Mouse (Mus musculus) hindbrain, embryonic 11.5 days (tissue): Measurements from ENCODE around the gene Sh3gl2. TPM values are rescaled to one million over a fixed set of nuclear protein-coding genes. Genes with fewer than 3 reads are reported as not detected.

Experiments
- ATAC-seq: fragments of 200-750 bp; cut with Nextera tagmentation; 2 replicates; pipeline ENCODE4 v1.8.0; 2017; ENCODE audit warnings: mild to moderate bottlenecking, moderate TSS enrichment, moderate library complexity; ENCODE audit not compliant: low FRiP score
- DNase-seq: peaks from one replicate; pipeline ENCODE4 v3.0.0-alpha.2; 2015; ENCODE audit warnings: low spot score
- H3K27ac ChIP-seq: fragments of 300-500 bp; sonication (generic); 2 replicates; pipeline ENCODE4 v1.5.1; 2014; ENCODE audit warnings: mild to moderate bottlenecking, low read depth, low read length
- H3K27me3 ChIP-seq: fragments of 300-500 bp; sonication (generic); 2 replicates; pipeline ENCODE4 v1.6.1; 2014; ENCODE audit warnings: mild to moderate bottlenecking, low read length, moderate library complexity, mixed read lengths; ENCODE audit not compliant: control insufficient read depth, insufficient read depth
- H3K36me3 ChIP-seq: fragments of 300-500 bp; sonication (generic); 2 replicates; pipeline ENCODE4 v1.6.1; 2014; ENCODE audit warnings: mild to moderate bottlenecking, low read length, moderate library complexity, mixed read lengths; ENCODE audit not compliant: control insufficient read depth, insufficient read depth
- H3K4me1 ChIP-seq: fragments of 300-500 bp; sonication (generic); replicated peaks from 2 replicates; pipeline ENCODE4 v1.6.1; 2014; ENCODE audit warnings: low read length, mixed read lengths; ENCODE audit not compliant: control insufficient read depth, insufficient read depth
- H3K4me2 ChIP-seq: fragments of 300-500 bp; sonication (generic); replicated peaks from 2 replicates; pipeline ENCODE4 v1.6.1; 2014; ENCODE audit warnings: mild to moderate bottlenecking, low read depth, low read length
- H3K4me3 ChIP-seq: fragments of 300-500 bp; sonication (generic); 2 replicates; pipeline ENCODE4 v1.5.1; 2014; ENCODE audit warnings: low read depth, low read length
- H3K9ac ChIP-seq: fragments of 300-500 bp; sonication (generic); 2 replicates; pipeline ENCODE4 v1.6.1; 2014; ENCODE audit warnings: low read depth, low read length
- H3K9me3 ChIP-seq: fragments of 300-500 bp; sonication (generic); 2 replicates; pipeline ENCODE4 v1.6.1; 2016; ENCODE audit warnings: low read length; ENCODE audit not compliant: control insufficient read depth
- WGBS: fragments of 180-500 bp; shearing (Covaris S2); extraction: QIAGEN DNeasy Blood & Tissue Kit; methylation state at CpG from one replicate; pipeline ENCODE4 v1.1.7; 2014; 5-methylcytosine and 5-hydroxymethylcytosine counted together
- polyA plus RNA-seq: library from polyadenylated mRNA; unstranded; fragments of >200 nt; fragmentation: Nextera tagmentation; extraction: Ambion mirVana; gene quantifications from 2 replicates; pipeline ENCODE4 v1.2.1, GENCODE M21; 2014

Gene Sh3gl2
- polyA plus RNA-seq, 1 experiment from 2014 or later = 12.9 TPM

GRCm38 (mm10) chr4:85267456-85267855 is 62.5 kb downstream of the Sh3gl2 start:
- DNase-seq = no peak
- 62% methylated on average over 2 of the region's 2 CpGs for WGBS
- no peak overlapping the region for H3K27ac ChIP-seq
- no peak overlapping the region for H3K9ac ChIP-seq
- H3K4me1 ChIP-seq = no peaks in the 10 kb centered on the region
- no peaks in the 10 kb centered on the region for H3K27me3 ChIP-seq
- no peak overlapping the region for H3K4me2 ChIP-seq
- H3K4me3 ChIP-seq = no peak overlapping the region
- no peak for ATAC-seq
- no peaks in the 10 kb centered on the region for H3K9me3 ChIP-seq
- H3K36me3 ChIP-seq = no peaks in the 10 kb centered on the region

- Histone ChIP-seq H3K4me3 (no peak overlapping the region), H3K9me3 (no peaks in the 10 kb centered on the region), H3K27ac (no peak overlapping the region), H3K4me1 (no peaks in the 10 kb centered on the region), H3K9ac (no peak overlapping the region), H3K27me3 (no peaks in the 10 kb centered on the region), H3K4me2 (no peak overlapping the region), H3K36me3 (no peaks in the 10 kb centered on the region)
- no peak for DNase-seq
- ATAC-seq = peak; percentile 78
- WGBS = 88% methylated on average over 4 of the region's 4 CpGs
These were observed 68.0 kb downstream of the Sh3gl2 start for GRCm38 (mm10) chr4:85272877-85273276.

- no peak for ATAC-seq
- no peaks in the 10 kb centered on the region for H3K27me3 ChIP-seq
- no peak overlapping the region for H3K4me3 ChIP-seq
- no peaks in the 10 kb centered on the region for H3K4me1 ChIP-seq
- 80% methylated on average over 3 of the region's 3 CpGs for WGBS
- no peak for DNase-seq
- H3K36me3 ChIP-seq = no peaks in the 10 kb centered on the region
- no peak overlapping the region for H3K9ac ChIP-seq
- H3K4me2 ChIP-seq = no peak overlapping the region
- no peaks in the 10 kb centered on the region for H3K9me3 ChIP-seq
- H3K27ac ChIP-seq = no peak overlapping the region
These were observed 68.5 kb downstream of the Sh3gl2 start for GRCm38 (mm10) chr4:85273452-85273851.

GRCm38 (mm10) chr4:85283151-85283550 is 78.2 kb downstream of the Sh3gl2 start:
- Histone ChIP-seq H3K4me2 (no peak overlapping the region), H3K4me3 (no peak overlapping the region), H3K36me3 (no peaks in the 10 kb centered on the region), H3K9me3 (no peaks in the 10 kb centered on the region), H3K9ac (no peak overlapping the region), H3K27me3 (no peaks in the 10 kb centered on the region), H3K27ac (no peak overlapping the region), H3K4me1 (no peaks in the 10 kb centered on the region)
- no peak for DNase-seq
- 94% methylated on average over 9 of the region's 9 CpGs for WGBS
- ATAC-seq = no peak

- H3K9me3 ChIP-seq = no peaks in the 10 kb centered on the region
- no peaks in the 10 kb centered on the region for H3K4me1 ChIP-seq
- no peak for ATAC-seq
- 75% methylated on average over 1 of the region's 1 CpGs for WGBS
- no peaks in the 10 kb centered on the region for H3K36me3 ChIP-seq
- no peak overlapping the region for H3K9ac ChIP-seq
- no peaks in the 10 kb centered on the region for H3K27me3 ChIP-seq
- H3K4me2 ChIP-seq = no peak overlapping the region
- no peak overlapping the region for H3K4me3 ChIP-seq
- no peak overlapping the region for H3K27ac ChIP-seq
- no peak for DNase-seq
These were observed 85.1 kb downstream of the Sh3gl2 start for GRCm38 (mm10) chr4:85289990-85290389.

- no peaks in the 10 kb centered on the region for H3K9me3 ChIP-seq
- no peak for DNase-seq
- WGBS = 89% methylated on average over 4 of the region's 4 CpGs
- no peak overlapping the region for H3K27ac ChIP-seq
- H3K4me3 ChIP-seq = no peak overlapping the region
- no peaks in the 10 kb centered on the region for H3K36me3 ChIP-seq
- H3K27me3 ChIP-seq = no peaks in the 10 kb centered on the region
- H3K9ac ChIP-seq = no peak overlapping the region
- H3K4me1 ChIP-seq = no peaks in the 10 kb centered on the region
- ATAC-seq = no peak
- no peak overlapping the region for H3K4me2 ChIP-seq
These were observed 86.4 kb downstream of the Sh3gl2 start for GRCm38 (mm10) chr4:85291296-85291695.

- Histone ChIP-seq H3K9me3 (no peaks in the 10 kb centered on the region), H3K9ac (no peak overlapping the region), H3K27ac (no peak overlapping the region), H3K27me3 (no peaks in the 10 kb centered on the region), H3K4me2 (no peak overlapping the region), H3K4me1 (no peaks in the 10 kb centered on the region), H3K4me3 (no peak overlapping the region), H3K36me3 (no peaks in the 10 kb centered on the region)
- 75% methylated on average over 3 of the region's 3 CpGs for WGBS
- ATAC-seq (no peak), DNase-seq (no peak)
These were observed 88.4 kb downstream of the Sh3gl2 start for GRCm38 (mm10) chr4:85293368-85293767.

GRCm38 (mm10) chr4:85300610-85301405 is 95.9 kb downstream of the Sh3gl2 start:
- no peaks in the 10 kb centered on the region for H3K9me3 ChIP-seq
- DNase-seq = no peak
- H3K4me1 ChIP-seq = no peaks in the 10 kb centered on the region
- H3K9ac ChIP-seq = no peak overlapping the region
- H3K4me3 ChIP-seq = no peak overlapping the region
- no peak overlapping the region for H3K27ac ChIP-seq
- WGBS = 80% methylated on average over 6 of the region's 6 CpGs
- no peaks in the 10 kb centered on the region for H3K36me3 ChIP-seq
- H3K27me3 ChIP-seq = no peaks in the 10 kb centered on the region
- ATAC-seq = no peak
- H3K4me2 ChIP-seq = no peak overlapping the region

- H3K4me3 ChIP-seq = no peak overlapping the region
- no peaks in the 10 kb centered on the region for H3K4me1 ChIP-seq
- no peak for ATAC-seq
- H3K4me2 ChIP-seq = no peak overlapping the region
- DNase-seq = no peak
- no peak overlapping the region for H3K9ac ChIP-seq
- no peaks in the 10 kb centered on the region for H3K36me3 ChIP-seq
- H3K27ac ChIP-seq = no peak overlapping the region
- H3K9me3 ChIP-seq = no peaks in the 10 kb centered on the region
- WGBS = 85% methylated on average over 7 of the region's 7 CpGs
- H3K27me3 ChIP-seq = no peaks in the 10 kb centered on the region
These were observed 101.1 kb downstream of the Sh3gl2 start for GRCm38 (mm10) chr4:85305912-85306573.
